Mouse (Mus musculus) adrenal gland, postnatal 36 days (tissue): ENCODE measurements around the gene Gm5169. TPM values are rescaled to one million over a fixed set of nuclear protein-coding genes. Genes with fewer than 3 reads are reported as not detected.
"Not testable (repeated sequence)": the region's sequence is repeated elsewhere in the genome, so short reads cannot be mapped to it uniquely, and the experiment has no call there.

Source experiments
- DNase-seq, 2 experiments: peaks; one replicate each; pipeline ENCODE4 v3.0.0; 2021; ENCODE audit warnings: mixed read lengths in 1 of 2
- long read RNA-seq, 2 experiments: library from polyadenylated mRNA; stranded (forward); transcript quantifications; one replicate each; pipeline ENCODE4 v2.0.0; 2021; ENCODE audit warnings: borderline sequencing depth in 2 of 2
- total RNA-seq, 2 experiments: library from RNA; stranded (reverse); gene quantifications; 2 replicates each; pipeline ENCODE4 v1.2.3; 2021

The Gm5169 gene
- not detected for total RNA-seq
- long read RNA-seq, experiment 1 = 0 reads
- long read RNA-seq, experiment 2 = 0 reads

- not testable (repeated sequence) for DNase-seq
Observed at GRCm38 (mm10) chrX:25301355-25301754, at the start of gene Gm5169. Gm5169 (minus strand) TSS chrX:25301455.

GRCm38 (mm10) chrX:25347424-25347823 lies 46.2 kb upstream of the Gm5169 start:
- DNase-seq = not testable (repeated sequence)
